Mouse (Mus musculus) intestine, postnatal 0 days (tissue): ENCODE measurements around the gene Zbtb21. TPM values are rescaled to one million over a fixed set of nuclear protein-coding genes. Genes with fewer than 3 reads are reported as not detected.
A peak's percentile ranks its signal among the peaks of the same experiment; 100 is the strongest.

Source experiments
- ATAC-seq: fragments of 200-750 bp; cut with Nextera tagmentation; 2 replicates; pipeline ENCODE4 v1.8.0; 2017; ENCODE audit warnings: mild to moderate bottlenecking, moderate TSS enrichment, moderate library complexity
- H3K27ac ChIP-seq: fragments of 300-500 bp; sonication (generic); 2 replicates; pipeline ENCODE4 v1.5.1; 2014; ENCODE audit warnings: mild to moderate bottlenecking, low read depth, low read length, moderate library complexity
- H3K27me3 ChIP-seq: fragments of 300-500 bp; sonication (generic); replicated peaks from 2 replicates; pipeline ENCODE4 v1.6.1; 2014; ENCODE audit warnings: low read length, mixed read lengths; ENCODE audit not compliant: control insufficient read depth, insufficient read depth
- H3K36me3 ChIP-seq: fragments of 300-500 bp; sonication (generic); 2 replicates; pipeline ENCODE4 v1.6.1; 2014; ENCODE audit warnings: mild to moderate bottlenecking, moderate library complexity; ENCODE audit not compliant: control insufficient read depth, insufficient read depth
- H3K4me1 ChIP-seq: fragments of 300-500 bp; sonication (generic); replicated peaks from 2 replicates; pipeline ENCODE4 v1.6.1; 2014; ENCODE audit warnings: antibody characterized with exemption, low read length, mixed read lengths; ENCODE audit not compliant: control insufficient read depth, insufficient read depth
- H3K4me2 ChIP-seq: fragments of 300-500 bp; sonication (generic); replicated peaks from 2 replicates; pipeline ENCODE4 v1.6.1; 2014; ENCODE audit warnings: low read depth, mild to moderate bottlenecking, moderate library complexity
- H3K4me3 ChIP-seq: fragments of 300-500 bp; sonication (generic); 2 replicates; pipeline ENCODE4 v1.5.1; 2014; ENCODE audit warnings: low read depth, low read length
- H3K9ac ChIP-seq: fragments of 300-500 bp; sonication (generic); 2 replicates; pipeline ENCODE4 v1.6.1; 2014; ENCODE audit warnings: mild to moderate bottlenecking, low read depth, low read length
- H3K9me3 ChIP-seq: fragments of 300-500 bp; sonication (generic); 2 replicates; pipeline ENCODE4 v1.6.1; 2016; ENCODE audit warnings: mixed run types; ENCODE audit not compliant: control insufficient read depth
- CTCF ChIP-seq: sonication (generic); IDR thresholded peaks from 2 replicates; pipeline ENCODE4 v1.5.1; 2016; ENCODE audit warnings: low read depth, mild to moderate bottlenecking, control low read depth, antibody characterized with exemption, moderate library complexity
- WGBS: fragments of 180-500 bp; shearing (Covaris S2); extraction: QIAGEN DNeasy Blood & Tissue Kit; methylation state at CpG from one replicate; pipeline ENCODE4 v1.1.7; 2014; 5-methylcytosine and 5-hydroxymethylcytosine counted together
- polyA plus RNA-seq: library from polyadenylated mRNA; unstranded; fragments of >200 nt; fragmentation: Nextera tagmentation; extraction: Ambion mirVana; gene quantifications from 2 replicates; pipeline ENCODE4 v1.2.1, GENCODE M21; 2015

Zbtb21 gene
- polyA plus RNA-seq, 1 experiment from 2014 or later = 4.2 TPM

DNA sequence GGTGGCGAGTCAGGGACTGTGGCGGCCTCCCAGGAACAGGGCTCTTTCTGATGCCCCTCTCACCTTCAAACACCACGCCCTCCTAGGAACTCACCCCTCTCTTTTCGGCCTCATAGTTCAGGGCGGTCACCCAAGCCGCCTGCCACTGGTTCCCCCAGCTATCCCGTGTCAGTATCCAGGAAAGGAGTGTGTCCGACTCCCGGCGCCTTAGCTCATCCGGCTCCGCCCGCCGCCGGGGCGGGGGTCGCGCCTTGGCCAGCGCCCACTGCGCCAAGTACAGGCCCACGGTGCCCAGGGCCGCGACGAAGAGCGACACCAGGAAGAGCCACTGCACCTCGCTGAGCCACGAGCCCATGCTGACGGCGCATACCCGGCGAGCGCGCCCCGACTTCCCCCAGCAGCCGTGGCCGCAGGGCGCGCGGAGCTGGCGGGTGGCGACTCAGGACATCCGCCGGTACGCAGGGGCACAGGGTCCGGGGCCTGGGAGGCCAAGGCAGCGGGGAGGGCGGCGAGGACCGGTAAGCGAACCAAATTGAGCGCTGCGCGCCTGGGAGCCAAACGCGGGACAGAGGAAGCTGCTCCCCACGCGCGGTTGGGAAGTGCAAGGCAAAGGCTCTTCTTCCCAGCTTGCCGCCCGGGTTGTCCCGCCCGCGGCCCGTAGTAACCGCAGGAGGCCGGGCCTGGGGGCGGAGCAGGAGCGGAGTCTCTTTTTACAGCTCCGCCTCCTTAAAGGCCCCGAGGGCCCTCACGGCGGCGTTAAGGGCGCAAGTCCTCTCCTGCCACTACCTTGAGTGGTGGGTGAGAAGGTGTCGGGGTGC, 40.3 kb downstream of the Zbtb21 start:
- Histone ChIP-seq H3K4me3 (peak overlapping the region; percentile 76), H3K27me3 (no peaks in the 10 kb centered on the region), H3K9ac (peak overlapping the region; percentile 73), H3K36me3 (no peaks in the 10 kb centered on the region), H3K4me1 (peaks cover 8% of the 10 kb centered on the region), H3K4me2 (peak overlapping the region; percentile 83), H3K9me3 (no peaks in the 10 kb centered on the region), H3K27ac (peak overlapping the region; percentile 79)
- TF ChIP-seq CTCF = 0 out of 2 replicates have a peak, but pooled peaks have one; percentile 1
- peak; percentile 93 for ATAC-seq
- WGBS = under 1% methylated on average over 74 of the region's 75 CpGs

DNA sequence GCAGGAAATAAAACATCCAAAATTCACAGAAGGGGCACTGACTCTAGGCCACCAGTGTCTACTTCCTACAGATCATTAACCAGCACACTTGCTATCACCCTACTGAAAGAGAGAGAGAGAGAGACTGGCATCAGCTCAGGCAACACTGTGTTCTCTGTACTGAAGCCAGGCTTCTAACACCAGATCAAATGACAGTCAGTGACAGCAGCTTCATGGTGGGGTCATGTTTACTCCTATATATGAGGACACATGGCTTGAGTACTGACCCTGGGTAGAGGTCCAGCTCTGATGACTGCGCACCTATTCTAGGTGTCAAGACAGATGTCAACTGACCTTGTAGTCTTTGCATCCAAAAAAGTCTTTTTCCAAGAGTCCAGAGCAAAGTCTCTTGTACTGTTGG, 41.8 kb downstream of the Zbtb21 start:
- no peak overlapping the region for H3K4me2 ChIP-seq
- no peak for TF ChIP-seq CTCF
- H3K9me3 ChIP-seq = no peaks in the 10 kb centered on the region
- 92% methylated on average over 1 of the region's 1 CpGs for WGBS
- H3K36me3 ChIP-seq = no peaks in the 10 kb centered on the region
- H3K4me1 ChIP-seq = peaks cover 8% of the 10 kb centered on the region
- H3K27me3 ChIP-seq = no peaks in the 10 kb centered on the region
- ATAC-seq = no peak
- H3K9ac ChIP-seq = no peak overlapping the region
- H3K4me3 ChIP-seq = no peak overlapping the region
- H3K27ac ChIP-seq = no peak overlapping the region

DNA sequence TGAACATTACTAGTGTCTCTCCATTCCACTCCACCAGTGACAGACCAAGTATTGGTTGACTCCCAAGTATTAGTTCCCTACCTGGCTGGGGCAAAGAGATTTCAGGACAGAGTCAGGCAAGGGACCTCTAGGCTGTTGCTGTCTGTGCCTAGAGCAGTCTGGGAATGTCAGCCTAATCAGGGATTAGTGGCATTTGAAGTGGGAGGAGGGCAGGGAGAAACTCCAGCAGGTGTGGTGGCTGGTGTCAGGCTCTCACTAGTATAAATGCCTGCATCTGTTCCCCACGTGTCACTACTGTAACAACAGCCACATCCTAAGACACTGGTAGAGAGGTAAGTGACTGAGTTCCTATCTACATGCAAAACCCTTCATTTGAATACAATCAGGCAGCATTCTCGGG, 42.6 kb downstream of the Zbtb21 start:
- Histone ChIP-seq H3K4me2 (no peak overlapping the region), H3K36me3 (no peaks in the 10 kb centered on the region), H3K27ac (no peak overlapping the region), H3K4me3 (no peak overlapping the region), H3K9ac (no peak overlapping the region), H3K9me3 (no peaks in the 10 kb centered on the region), H3K4me1 (peaks cover 8% of the 10 kb centered on the region), H3K27me3 (no peaks in the 10 kb centered on the region)
- ATAC-seq = no peak
- no peak for TF ChIP-seq CTCF
- 49% methylated on average over 2 of the region's 2 CpGs for WGBS

DNA sequence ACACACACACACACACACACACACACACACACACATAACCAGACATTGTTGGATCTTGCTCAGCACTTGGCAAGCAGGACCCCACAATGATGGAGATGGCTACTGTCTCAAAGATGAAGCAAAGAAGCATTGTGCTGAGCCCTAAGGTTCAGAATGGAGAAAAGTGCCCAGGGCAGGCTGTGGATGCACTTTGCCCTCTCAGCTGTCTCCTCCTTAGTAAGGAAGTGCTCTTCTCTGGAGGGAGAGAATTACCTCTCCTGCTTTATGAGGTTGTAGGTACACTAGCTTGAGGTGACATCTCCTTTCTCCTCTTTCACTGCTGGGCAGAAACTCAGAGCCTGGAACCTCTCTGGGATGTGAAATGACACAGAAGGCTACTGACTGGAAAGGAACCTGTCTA, 49.5 kb downstream of the Zbtb21 start:
- no peaks in the 10 kb centered on the region for H3K9me3 ChIP-seq
- no peak; the same call in 1 of the 2 replicates for ATAC-seq
- no peak overlapping the region for H3K27ac ChIP-seq
- H3K36me3 ChIP-seq = 0 out of 2 replicates have a peak, but pooled peaks cover 9% of the 10 kb centered on the region
- no peak overlapping the region for H3K4me2 ChIP-seq
- no peak for TF ChIP-seq CTCF
- no peak overlapping the region for H3K4me3 ChIP-seq
- no peak overlapping the region for H3K9ac ChIP-seq
- H3K4me1 ChIP-seq = no peaks in the 10 kb centered on the region
- H3K27me3 ChIP-seq = no peaks in the 10 kb centered on the region

DNA sequence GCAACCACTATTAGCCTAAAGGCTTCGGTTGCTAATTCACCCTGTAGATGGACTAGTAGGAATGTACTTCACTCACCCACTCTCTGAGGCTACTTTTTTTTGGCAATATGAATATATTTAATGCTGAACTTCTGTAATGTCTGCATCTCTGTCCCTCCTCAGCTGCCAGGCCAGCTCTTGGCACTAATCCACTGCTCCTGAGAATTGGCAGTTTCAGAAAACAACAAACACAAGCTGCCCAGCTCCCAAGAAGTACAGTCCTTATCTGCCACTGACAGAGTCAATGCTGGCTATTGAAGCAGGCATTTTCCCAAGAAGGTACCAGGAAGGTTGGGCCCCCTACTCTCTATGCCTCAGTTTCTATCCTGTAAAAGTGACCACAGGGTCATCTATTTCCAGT, 53.1 kb downstream of the Zbtb21 start:
- 100% methylated on average over 1 of the region's 1 CpGs for WGBS
- no peak overlapping the region for H3K4me3 ChIP-seq
- no peaks in the 10 kb centered on the region for H3K27me3 ChIP-seq
- no peak overlapping the region for H3K9ac ChIP-seq
- H3K9me3 ChIP-seq = no peaks in the 10 kb centered on the region
- no peak overlapping the region for H3K4me2 ChIP-seq
- H3K4me1 ChIP-seq = no peaks in the 10 kb centered on the region
- H3K27ac ChIP-seq = no peak overlapping the region
- ATAC-seq = no peak
- TF ChIP-seq CTCF = no peak
- H3K36me3 ChIP-seq = 0 out of 2 replicates have a peak, but pooled peaks cover 9% of the 10 kb centered on the region

DNA sequence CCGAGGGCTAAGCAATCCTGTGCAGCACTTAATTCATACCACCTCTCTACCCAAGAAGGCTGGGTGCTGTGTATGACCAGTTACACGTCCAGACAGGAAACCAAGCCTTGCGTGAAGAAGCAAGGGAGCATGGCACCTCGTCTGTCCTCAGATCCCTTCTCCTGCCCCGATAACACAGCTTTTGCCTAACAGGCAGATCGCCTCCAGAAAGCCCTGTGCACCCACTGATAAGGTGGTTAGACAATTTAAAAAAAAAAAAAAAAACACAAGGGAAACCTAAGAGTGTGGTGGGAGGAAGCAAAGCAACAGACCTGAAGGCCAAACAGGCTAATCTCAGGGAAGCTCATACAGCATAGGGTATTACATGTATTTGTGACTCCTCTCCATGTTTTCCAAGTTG, 54.9 kb downstream of the Zbtb21 start:
- H3K4me3 ChIP-seq = no peak overlapping the region
- WGBS = 88% methylated on average over 6 of the region's 6 CpGs
- no peak for TF ChIP-seq CTCF
- no peak overlapping the region for H3K9ac ChIP-seq
- no peaks in the 10 kb centered on the region for H3K4me1 ChIP-seq
- H3K4me2 ChIP-seq = no peak overlapping the region
- no peak overlapping the region for H3K27ac ChIP-seq
- H3K9me3 ChIP-seq = no peaks in the 10 kb centered on the region
- no peaks in the 10 kb centered on the region for H3K27me3 ChIP-seq
- ATAC-seq = no peak
- H3K36me3 ChIP-seq = 0 out of 2 replicates have a peak, but pooled peaks cover 9% of the 10 kb centered on the region
